Mouse (Mus musculus) midbrain, embryonic 13.5 days (tissue): ENCODE results near the gene Zfpm1. TPM values are rescaled to one million over a fixed set of nuclear protein-coding genes. Genes with fewer than 3 reads are reported as not detected.

Source experiments
- ATAC-seq: fragments of 200-750 bp; cut with Nextera tagmentation; 2 replicates; pipeline ENCODE4 v1.8.0; 2017; ENCODE audit warnings: mild to moderate bottlenecking, moderate TSS enrichment, moderate library complexity
- H3K27ac ChIP-seq: fragments of 300-500 bp; sonication (generic); 2 replicates; pipeline ENCODE4 v1.5.1; 2015; ENCODE audit warnings: inconsistent platforms, mild to moderate bottlenecking, moderate library complexity
- H3K27me3 ChIP-seq: fragments of 300-500 bp; sonication (generic); 2 replicates; pipeline ENCODE4 v1.6.1; 2015; ENCODE audit warnings: mild to moderate bottlenecking, inconsistent platforms
- H3K36me3 ChIP-seq: fragments of 300-500 bp; sonication (generic); 2 replicates; pipeline ENCODE4 v1.6.1; 2015; ENCODE audit warnings: mild to moderate bottlenecking, inconsistent platforms
- H3K4me1 ChIP-seq: fragments of 300-500 bp; sonication (generic); replicated peaks from 2 replicates; pipeline ENCODE4 v1.6.1; 2015; ENCODE audit warnings: inconsistent platforms
- H3K4me2 ChIP-seq: fragments of 300-500 bp; sonication (generic); replicated peaks from 2 replicates; pipeline ENCODE4 v1.6.1; 2015; ENCODE audit warnings: moderate library complexity, mild to moderate bottlenecking, inconsistent platforms
- H3K4me3 ChIP-seq: fragments of 300-500 bp; sonication (generic); replicated peaks from 2 replicates; pipeline ENCODE4 v1.5.1; 2015; ENCODE audit warnings: mild to moderate bottlenecking, inconsistent platforms
- H3K9ac ChIP-seq: fragments of 300-500 bp; sonication (generic); replicated peaks from 2 replicates; pipeline ENCODE4 v1.6.1; 2015; ENCODE audit warnings: mild to moderate bottlenecking, inconsistent platforms
- H3K9me3 ChIP-seq: fragments of 300-500 bp; sonication (generic); 2 replicates; pipeline ENCODE4 v1.6.1; 2016; ENCODE audit warnings: mild to moderate bottlenecking, inconsistent platforms
- WGBS: fragments of 180-500 bp; shearing (Covaris S2); methylation state at CpG from one replicate; pipeline ENCODE4 v1.1.7; 2015; 5-methylcytosine and 5-hydroxymethylcytosine counted together
- polyA plus RNA-seq: library from polyadenylated mRNA; unstranded; fragments of >200 nt; fragmentation: Nextera tagmentation; extraction: Ambion mirVana; gene quantifications from 2 replicates; pipeline ENCODE4 v1.2.1, GENCODE M21; 2015

Zfpm1 gene
- polyA plus RNA-seq, 1 experiment from 2014 or later: 2.1 TPM

GRCm38 (mm10) chr8:122304058-122304457, 22.1 kb downstream of the Zfpm1 start:
- peaks cover 60% of the 10 kb centered on the region for H3K4me1 ChIP-seq
- WGBS: 12% methylated on average over 3 of the region's 3 CpGs
- H3K9me3 ChIP-seq: no peaks in the 10 kb centered on the region
- H3K36me3 ChIP-seq: no peaks in the 10 kb centered on the region
- H3K27ac ChIP-seq: no peak overlapping the region
- ATAC-seq: no peak
- H3K4me2 ChIP-seq: no peak overlapping the region
- no peak overlapping the region for H3K9ac ChIP-seq
- no peak overlapping the region for H3K4me3 ChIP-seq
- no peaks in the 10 kb centered on the region for H3K27me3 ChIP-seq

- no peak overlapping the region; the same call in 1 of the 2 replicates for H3K27ac ChIP-seq
- ATAC-seq: no peak
- no peaks in the 10 kb centered on the region for H3K36me3 ChIP-seq
- H3K4me1 ChIP-seq: peaks cover 39% of the 10 kb centered on the region
- no peaks in the 10 kb centered on the region for H3K9me3 ChIP-seq
- H3K9ac ChIP-seq: no peak overlapping the region
- no peaks in the 10 kb centered on the region for H3K27me3 ChIP-seq
- H3K4me2 ChIP-seq: no peak overlapping the region
- 69% methylated on average over 26 of the region's 26 CpGs for WGBS
- H3K4me3 ChIP-seq: no peak overlapping the region
Measured at GRCm38 (mm10) chr8:122306660-122307399, 24.9 kb downstream of the Zfpm1 start.

GRCm38 (mm10) chr8:122307836-122308235, 25.9 kb downstream of the Zfpm1 start:
- Histone ChIP-seq H3K4me3 (no peak overlapping the region), H3K27me3 (no peaks in the 10 kb centered on the region), H3K9ac (no peak overlapping the region), H3K4me2 (no peak overlapping the region), H3K4me1 (peaks cover 29% of the 10 kb centered on the region), H3K9me3 (no peaks in the 10 kb centered on the region), H3K36me3 (no peaks in the 10 kb centered on the region), H3K27ac (peak overlapping the region; percentile 45; the same call in 1 of the 2 replicates)
- 75% methylated on average over 8 of the region's 8 CpGs for WGBS
- 0 out of 2 replicates have a peak, but pooled peaks have one; percentile 15 for ATAC-seq

- Histone ChIP-seq H3K9ac (no peak overlapping the region), H3K27me3 (no peaks in the 10 kb centered on the region), H3K4me3 (no peak overlapping the region), H3K36me3 (no peaks in the 10 kb centered on the region), H3K9me3 (no peaks in the 10 kb centered on the region), H3K4me1 (peaks cover 23% of the 10 kb centered on the region), H3K27ac (peak overlapping the region; percentile 10; the same call in 1 of the 2 replicates), H3K4me2 (no peak overlapping the region)
- no peak for ATAC-seq
- 75% methylated on average over 12 of the region's 12 CpGs for WGBS
Measured at GRCm38 (mm10) chr8:122309272-122309671, 27.3 kb downstream of the Zfpm1 start.

GRCm38 (mm10) chr8:122311115-122311514, 29.2 kb downstream of the Zfpm1 start:
- WGBS: 88% methylated on average over 2 of the region's 2 CpGs
- Histone ChIP-seq H3K4me3 (no peak overlapping the region), H3K4me1 (peaks cover 30% of the 10 kb centered on the region), H3K9ac (no peak overlapping the region), H3K4me2 (no peak overlapping the region), H3K27ac (no peak overlapping the region), H3K36me3 (no peaks in the 10 kb centered on the region), H3K9me3 (no peaks in the 10 kb centered on the region), H3K27me3 (no peaks in the 10 kb centered on the region)
- no peak for ATAC-seq

GRCm38 (mm10) chr8:122312553-122312952, 30.6 kb downstream of the Zfpm1 start:
- H3K4me2 ChIP-seq: no peak overlapping the region
- H3K4me1 ChIP-seq: peaks cover 22% of the 10 kb centered on the region
- H3K9me3 ChIP-seq: no peaks in the 10 kb centered on the region
- H3K9ac ChIP-seq: no peak overlapping the region
- no peaks in the 10 kb centered on the region for H3K27me3 ChIP-seq
- no peak overlapping the region for H3K27ac ChIP-seq
- H3K36me3 ChIP-seq: no peaks in the 10 kb centered on the region
- ATAC-seq: no peak
- H3K4me3 ChIP-seq: no peak overlapping the region
- WGBS: 85% methylated on average over 2 of the region's 2 CpGs

- no peak for ATAC-seq
- H3K27me3 ChIP-seq: no peaks in the 10 kb centered on the region
- no peaks in the 10 kb centered on the region for H3K9me3 ChIP-seq
- no peaks in the 10 kb centered on the region for H3K36me3 ChIP-seq
- peaks cover 20% of the 10 kb centered on the region for H3K4me1 ChIP-seq
- H3K4me3 ChIP-seq: no peak overlapping the region
- H3K4me2 ChIP-seq: no peak overlapping the region
- 70% methylated on average over 12 of the region's 12 CpGs for WGBS
- H3K9ac ChIP-seq: no peak overlapping the region
- H3K27ac ChIP-seq: no peak overlapping the region
Measured at GRCm38 (mm10) chr8:122313310-122313709, 31.4 kb downstream of the Zfpm1 start.

GRCm38 (mm10) chr8:122314899-122315496, 33.1 kb downstream of the Zfpm1 start:
- Histone ChIP-seq H3K36me3 (no peaks in the 10 kb centered on the region), H3K27me3 (no peaks in the 10 kb centered on the region)
- WGBS: 63% methylated on average over 13 of the region's 13 CpGs

GRCm38 (mm10) chr8:122316402-122316801, 34.5 kb downstream of the Zfpm1 start:
- Histone ChIP-seq H3K27ac (no peak overlapping the region), H3K9ac (no peak overlapping the region), H3K4me1 (peaks cover 41% of the 10 kb centered on the region), H3K27me3 (no peaks in the 10 kb centered on the region), H3K36me3 (no peaks in the 10 kb centered on the region), H3K4me3 (no peak overlapping the region), H3K9me3 (no peaks in the 10 kb centered on the region), H3K4me2 (no peak overlapping the region)
- no peak for ATAC-seq
- 68% methylated on average over 2 of the region's 2 CpGs for WGBS

More at GRCm38 (mm10) chr8:122314899-122315496, 33.1 kb downstream of the Zfpm1 start:
- ATAC-seq: no peak
- Histone ChIP-seq H3K27ac (no peak overlapping the region), H3K9ac (no peak overlapping the region), H3K4me2 (no peak overlapping the region), H3K4me3 (no peak overlapping the region), H3K4me1 (peaks cover 27% of the 10 kb centered on the region), H3K9me3 (no peaks in the 10 kb centered on the region)

GRCm38 (mm10) chr8:122317918-122318475, 36.1 kb downstream of the Zfpm1 start:
- WGBS: 52% methylated on average over 8 of the region's 8 CpGs
- H3K27ac ChIP-seq: no peak overlapping the region
- peaks cover 57% of the 10 kb centered on the region for H3K4me1 ChIP-seq
- H3K9ac ChIP-seq: no peak overlapping the region
- 0 out of 2 replicates have a peak, but pooled peaks cover 3% of the 10 kb centered on the region for H3K27me3 ChIP-seq
- ATAC-seq: no peak
- no peak overlapping the region for H3K4me3 ChIP-seq
- no peaks in the 10 kb centered on the region for H3K36me3 ChIP-seq
- no peak overlapping the region for H3K4me2 ChIP-seq
- no peaks in the 10 kb centered on the region for H3K9me3 ChIP-seq

- no peak overlapping the region for H3K9ac ChIP-seq
- peaks cover 66% of the 10 kb centered on the region for H3K4me1 ChIP-seq
- no peak overlapping the region for H3K4me3 ChIP-seq
- H3K36me3 ChIP-seq: no peaks in the 10 kb centered on the region
- no peak overlapping the region for H3K27ac ChIP-seq
- no peak overlapping the region for H3K4me2 ChIP-seq
- WGBS: 67% methylated on average over 8 of the region's 11 CpGs
- no peak for ATAC-seq
- 0 out of 2 replicates have a peak, but pooled peaks cover 3% of the 10 kb centered on the region for H3K27me3 ChIP-seq
- H3K9me3 ChIP-seq: no peaks in the 10 kb centered on the region
Measured at GRCm38 (mm10) chr8:122319045-122319707, 37.2 kb downstream of the Zfpm1 start.

GRCm38 (mm10) chr8:122319708-122320075, 37.8 kb downstream of the Zfpm1 start:
- Histone ChIP-seq H3K4me3 (no peak overlapping the region), H3K36me3 (no peaks in the 10 kb centered on the region), H3K9me3 (no peaks in the 10 kb centered on the region), H3K4me2 (no peak overlapping the region), H3K27ac (no peak overlapping the region), H3K9ac (no peak overlapping the region), H3K27me3 (0 out of 2 replicates have a peak, but pooled peaks cover 3% of the 10 kb centered on the region), H3K4me1 (peaks cover 71% of the 10 kb centered on the region)
- 67% methylated on average over 7 of the region's 7 CpGs for WGBS
- ATAC-seq: no peak
